Mouse (Mus musculus) megakaryocyte, embryonic 14.5 days (primary cell): ENCODE results near the gene Defa37. TPM values are rescaled to one million over a fixed set of nuclear protein-coding genes. Genes with fewer than 3 reads are reported as not detected.
"Not testable (repeated sequence)": the region's sequence is repeated elsewhere in the genome, so short reads cannot be mapped to it uniquely, and the experiment has no call there.

Experiments used
- H3K27me3 ChIP-seq: replicated peaks from 2 replicates; pipeline ENCODE3; 2012; ENCODE audit warnings: inconsistent platforms
- H3K36me3 ChIP-seq: replicated peaks from 2 replicates; pipeline ENCODE3; 2012; ENCODE audit warnings: low read length, inconsistent platforms, mixed read lengths
- H3K4me1 ChIP-seq: 2 replicates; pipeline ENCODE4 v1.6.1; 2012; ENCODE audit warnings: inconsistent platforms
- H3K4me3 ChIP-seq: replicated peaks from 2 replicates; pipeline ENCODE3; 2012; ENCODE audit warnings: moderate library complexity, mild to moderate bottlenecking, inconsistent platforms
- H3K9me3 ChIP-seq: 2 replicates; pipeline ENCODE4 v1.6.1; 2012; ENCODE audit warnings: inconsistent platforms
- polyA plus RNA-seq: library from polyadenylated mRNA; stranded (reverse); fragments of >175 nt; gene quantifications from 2 replicates; pipeline ENCODE4 v1.2.3, GENCODE M21; 2012; ENCODE audit warnings: low replicate concordance; ENCODE audit not compliant: insufficient read depth

Defa37 gene
- polyA plus RNA-seq = not detected in 2 replicates

GRCm38 (mm10) chr8:21565086-21565485 is at the start of gene Defa37:
TSS of gene Defa37 (plus strand) at chr8:21565386.
- not testable (repeated sequence) for H3K4me1 ChIP-seq, H3K9me3 ChIP-seq

DNA sequence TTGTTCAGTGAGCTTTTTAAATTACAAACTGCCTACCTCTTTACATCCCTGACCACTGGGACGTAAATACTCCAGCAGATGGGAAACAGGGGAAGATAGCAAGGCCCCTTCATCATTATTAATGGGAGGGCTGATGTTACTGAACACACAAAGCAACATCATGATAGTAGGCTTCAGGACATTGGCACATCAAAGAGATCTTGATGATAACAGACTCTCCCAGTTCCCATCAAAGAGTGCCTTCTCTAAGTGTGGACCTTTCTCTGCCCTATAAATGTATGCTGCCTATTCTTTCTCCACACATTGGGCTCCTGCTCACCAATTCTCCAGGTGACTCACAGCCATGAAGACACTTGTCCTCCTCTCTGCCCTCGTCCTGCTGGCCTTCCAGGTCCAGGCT is 36.5 kb upstream of the Defa37 start, which contains the start of gene Defa32:
Gene Defa32 (plus strand): TSS at position 301 of the 400 bp plus-strand sequence.
- not testable (repeated sequence) for H3K36me3 ChIP-seq, H3K27me3 ChIP-seq, H3K9me3 ChIP-seq, H3K4me3 ChIP-seq, H3K4me1 ChIP-seq

More at GRCm38 (mm10) chr8:21565086-21565485, at the start of gene Defa37:
- H3K36me3 ChIP-seq, H3K27me3 ChIP-seq, H3K4me3 ChIP-seq: not testable (repeated sequence)

- H3K36me3 ChIP-seq, H3K9me3 ChIP-seq: not testable (repeated sequence)
Measured at GRCm38 (mm10) chr8:21582706-21583105, 17.5 kb downstream of the Defa37 start, which contains the start of gene Defa28. TSS of gene Defa28 (plus strand) at chr8:21583006.

GRCm38 (mm10) chr8:21594408-21594807 is 29.2 kb downstream of the Defa37 start, which contains the start of gene Gm7861:
TSS of gene Gm7861 (minus strand) at chr8:21594508.
- H3K36me3 ChIP-seq, H3K9me3 ChIP-seq, H3K4me3 ChIP-seq, H3K4me1 ChIP-seq, H3K27me3 ChIP-seq: not testable (repeated sequence)

More at GRCm38 (mm10) chr8:21582706-21583105, 17.5 kb downstream of the Defa37 start, which contains the start of gene Defa28:
- not testable (repeated sequence) for H3K4me1 ChIP-seq, H3K4me3 ChIP-seq, H3K27me3 ChIP-seq

Other genes with a start within 250 kb of the Defa37 start
- gene Defa27, start 249.8 kb upstream of the Defa37 start, polyA plus RNA-seq = not detected in 2 replicates
- not detected in 2 replicates for gene Defa29, start 238.4 kb upstream of the Defa37 start, polyA plus RNA-seq
- gene Defa2, start 186.9 kb upstream of the Defa37 start, polyA plus RNA-seq = not detected in 2 replicates
- not detected in 2 replicates for gene Defa33, start 173.6 kb upstream of the Defa37 start, polyA plus RNA-seq
- not detected in 2 replicates for gene Defa36, start 138.0 kb upstream of the Defa37 start, polyA plus RNA-seq
- not detected in 2 replicates for gene Gm7849, start 108.8 kb upstream of the Defa37 start, polyA plus RNA-seq
- not detected in 2 replicates for gene Defa20, start 56.1 kb upstream of the Defa37 start, polyA plus RNA-seq
- gene Defa32, start 36.4 kb upstream of the Defa37 start, polyA plus RNA-seq = not detected in 2 replicates
- not detected in 2 replicates for gene Defa28, start 17.6 kb downstream of the Defa37 start, polyA plus RNA-seq
- gene Gm7861, start 29.1 kb downstream of the Defa37 start, polyA plus RNA-seq = not detected in 2 replicates
- gene Defa26, start 52.8 kb downstream of the Defa37 start, polyA plus RNA-seq = not detected in 2 replicates
- not detected in 2 replicates for gene Defa17, start 90.4 kb downstream of the Defa37 start, polyA plus RNA-seq
- gene Defa34, start 100.4 kb downstream of the Defa37 start, polyA plus RNA-seq = not detected in 2 replicates
- not detected in 2 replicates for gene AY761184, start 138.3 kb downstream of the Defa37 start, polyA plus RNA-seq
- not detected in 2 replicates for gene Defa24, start 169.1 kb downstream of the Defa37 start, polyA plus RNA-seq